Mouse (Mus musculus) E14TG2a.4 (cell line): ENCODE measurements around the gene Smok3c.

Experiments used
- CTCF ChIP-seq: conservative IDR thresholded peaks from 2 replicates; pipeline ENCODE4 v1.5.1; 2014; ENCODE audit warnings: low read length
- NANOG ChIP-seq: IDR thresholded peaks from 2 replicates; pipeline ENCODE4 v1.6.1; 2014; ENCODE audit warnings: borderline replicate concordance, low read length, mixed read lengths

GRCm38 (mm10) chr5:138080456-138080855 is 27.5 kb downstream of the Smok3c start:
- TF ChIP-seq CTCF (no peak), NANOG (no peak)
